Comparison of ENCODE assay signal across 24 mouse cellular contexts in the genomic region with DNA sequence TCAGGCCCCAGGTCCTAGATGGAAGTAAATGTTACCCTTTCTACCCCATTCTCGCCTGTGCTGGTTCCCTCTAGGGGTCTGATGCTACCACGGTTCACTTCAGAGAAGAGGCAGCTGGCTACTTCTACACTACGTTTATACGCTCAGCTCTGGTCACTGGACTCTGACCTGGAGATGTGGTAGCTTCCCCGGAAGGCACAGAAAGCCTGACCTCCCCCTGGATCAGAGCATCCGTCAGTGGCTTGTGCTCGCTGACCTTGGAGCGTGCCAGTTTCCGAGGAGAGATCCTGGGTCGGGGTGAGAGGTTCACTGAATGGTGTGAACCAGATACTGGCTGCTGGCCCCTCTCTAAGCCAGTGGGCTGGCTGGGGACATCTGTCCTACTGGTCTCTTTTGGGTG.
"Had no signal": no experiment of that assay in that cellular context is flagged by ENCODE, and none has a peak within 500 bp of the region (broad histone marks: within the 10 kb centered on the region; RNA-seq: fewer than 3 reads in every experiment).

No protein-coding gene starts in this region.

- H3K4me3 ChIP-seq: gastrocnemius, adult 2 months; heart, embryonic 10.5 days; heart, embryonic 12.5 days; hindbrain, embryonic 10.5 days; hindbrain, embryonic 12.5 days; intestine, embryonic 15.5 days; layer of hippocampus, adult 2 months; left cerebral cortex, adult 2 months; limb, embryonic 10.5 days; limb, embryonic 12.5 days; liver, embryonic 13.5 days; liver, embryonic 15.5 days had no signal

- H3K4me2 ChIP-seq: heart, embryonic 12.5 days; hindbrain, embryonic 12.5 days; hindbrain, embryonic 14.5 days; intestine, embryonic 15.5 days; limb, embryonic 12.5 days; liver, embryonic 11.5 days; liver, embryonic 13.5 days; liver, embryonic 15.5 days had no signal

- H3K27ac ChIP-seq: gastrocnemius, adult 2 months; heart, embryonic 10.5 days; hindbrain, embryonic 10.5 days; hindbrain, embryonic 12.5 days; hindbrain, embryonic 14.5 days; intestine, embryonic 15.5 days; layer of hippocampus, adult 2 months; left cerebral cortex, adult 2 months; limb, embryonic 10.5 days; limb, embryonic 12.5 days; liver, embryonic 13.5 days; liver, embryonic 15.5 days had no signal

- H3K36me3 ChIP-seq: heart, embryonic 10.5 days; heart, embryonic 12.5 days; hindbrain, embryonic 10.5 days; hindbrain, embryonic 12.5 days; intestine, embryonic 15.5 days; limb, embryonic 10.5 days; limb, embryonic 12.5 days; liver, embryonic 13.5 days; liver, embryonic 15.5 days had no signal

- H3K4me1 ChIP-seq: heart, embryonic 12.5 days; limb, embryonic 12.5 days had no signal

- DNase-seq: gastrocnemius, adult 2 months; gastrocnemius, postnatal 10 days; gastrocnemius, postnatal 25 days; heart, adult 18-20 months; heart, postnatal 10 days; heart, postnatal 4 days; liver; liver, embryonic 13.5 days; liver, postnatal 0 days had no signal

- ATAC-seq: hindbrain, embryonic 16.5 days; inflammation-experienced regulatory T-cells, adult 6 months; intestine, embryonic 15.5 days; intestine, postnatal 0 days; liver, postnatal 0 days had no signal

- H3K9me3 ChIP-seq: heart, embryonic 10.5 days; heart, embryonic 12.5 days; hindbrain, embryonic 10.5 days; hindbrain, embryonic 12.5 days; intestine, embryonic 15.5 days; limb, embryonic 10.5 days; limb, embryonic 12.5 days; liver, embryonic 13.5 days; liver, embryonic 15.5 days had no signal

- H3K9ac ChIP-seq: heart, embryonic 12.5 days; hindbrain, embryonic 12.5 days; hindbrain, embryonic 14.5 days; intestine, embryonic 15.5 days; limb, embryonic 12.5 days; liver, embryonic 13.5 days; liver, embryonic 15.5 days; liver, postnatal 0 days had no signal
